In the genomic region with DNA sequence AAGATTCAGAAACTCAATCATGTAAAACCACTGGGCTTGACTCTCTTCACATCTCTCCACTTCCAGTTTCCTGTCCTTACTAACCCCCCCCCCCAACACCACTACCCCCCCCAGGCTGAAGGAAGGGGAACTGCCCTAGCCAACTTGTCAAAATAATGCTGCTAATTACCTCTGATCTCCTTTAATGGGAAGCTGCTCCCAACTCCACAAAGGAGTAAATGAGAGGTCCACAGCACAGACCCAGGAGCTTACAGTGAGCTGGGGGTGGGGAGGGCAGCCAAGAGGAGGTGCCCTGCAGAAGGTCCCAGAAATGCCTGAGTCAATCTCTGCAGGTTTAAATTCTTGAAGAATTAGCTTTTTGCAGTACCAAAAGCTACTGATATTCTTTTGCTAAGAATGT, we compare ENCODE assay signal across 12 mouse cellular contexts. TPM values are rescaled to one million over a fixed set of nuclear protein-coding genes. Genes with fewer than 3 reads are reported as not detected.
DNase-seq lines count a peak whose midpoint lies in the region; ATAC-seq lines count a peak whose summit lies in the region.
"Had no signal": no experiment of that assay in that cellular context is flagged by ENCODE, and none has a peak within 500 bp of the region (broad histone marks: within the 10 kb centered on the region; RNA-seq: fewer than 3 reads in every experiment).

No protein-coding gene starts in this region.

- no peaks in the 10 kb centered on the region for H3K9me3 ChIP-seq in forebrain, embryonic 13.5 days (replicated peaks)
- H3K9me3 ChIP-seq in limb, embryonic 11.5 days (ENCODE audit: control insufficient read depth, low read length): no peaks in the 10 kb centered on the region
- H3K9me3 ChIP-seq in neural tube, embryonic 15.5 days (replicated peaks): no peaks in the 10 kb centered on the region

- peak; percentile 3 for DNase-seq in embryo, embryonic 10 days (ENCODE audit: low spot score)
- DNase-seq in embryo, embryonic 10.5 days (ENCODE audit: low spot score): no peak
- DNase-seq in limb, embryonic 11.5 days (ENCODE audit: low spot score): no peak
- no peak for DNase-seq in urinary bladder, postnatal 25 days (ENCODE audit: low spot score)
- no peak for DNase-seq in spleen, adult 18-20 months
- DNase-seq: embryo, embryonic 11 days; gastrocnemius, postnatal 25 days; heart, postnatal 4 days; lung, postnatal 10 days had no signal

- H3K4me2 ChIP-seq in forebrain, embryonic 13.5 days: peak overlapping the region; percentile 94
- peak overlapping the region; percentile 32 for H3K4me2 ChIP-seq in limb, embryonic 11.5 days (ENCODE audit: low read depth, severe bottlenecking)
- peak overlapping the region; percentile 85 for H3K4me2 ChIP-seq in neural tube, embryonic 15.5 days

- H3K9ac ChIP-seq in forebrain, embryonic 13.5 days: no peak overlapping the region
- H3K9ac ChIP-seq in limb, embryonic 11.5 days (ENCODE audit: low read length): no peak overlapping the region
- H3K9ac ChIP-seq in neural tube, embryonic 15.5 days (replicated peaks): no peak overlapping the region

- no peaks in the 10 kb centered on the region for H3K36me3 ChIP-seq in forebrain, embryonic 13.5 days (ENCODE audit: poor library complexity, severe bottlenecking)
- no peaks in the 10 kb centered on the region for H3K36me3 ChIP-seq in limb, embryonic 11.5 days (ENCODE audit: control insufficient read depth, insufficient read depth, low read length)
- no peaks in the 10 kb centered on the region for H3K36me3 ChIP-seq in neural tube, embryonic 15.5 days

- H3K4me3 ChIP-seq in forebrain, embryonic 13.5 days: no peak overlapping the region
- peak overlapping the region; percentile 3; the same call in 1 of the 2 replicates for H3K4me3 ChIP-seq in limb, embryonic 11.5 days (ENCODE audit: low read depth, low read length)
- peak overlapping the region; percentile 68; the same call in 1 of the 2 replicates for H3K4me3 ChIP-seq in neural tube, embryonic 15.5 days (replicated peaks)

- H3K4me1 ChIP-seq in forebrain, embryonic 13.5 days: peaks cover 62% of the 10 kb centered on the region
- H3K4me1 ChIP-seq in limb, embryonic 11.5 days (ENCODE audit: control insufficient read depth, insufficient read depth, low read length): peaks cover 32% of the 10 kb centered on the region
- H3K4me1 ChIP-seq in neural tube, embryonic 15.5 days: peaks cover 56% of the 10 kb centered on the region

- no peak overlapping the region for H3K27ac ChIP-seq in forebrain, embryonic 13.5 days
- H3K27ac ChIP-seq in limb, embryonic 11.5 days (replicated peaks; ENCODE audit: low read depth, low read length): no peak overlapping the region
- H3K27ac ChIP-seq in neural tube, embryonic 15.5 days (replicated peaks): no peak overlapping the region

- peaks cover 66% of the 10 kb centered on the region for H3K27me3 ChIP-seq in forebrain, embryonic 13.5 days
- peaks cover 20% of the 10 kb centered on the region for H3K27me3 ChIP-seq in limb, embryonic 11.5 days (ENCODE audit: control insufficient read depth, insufficient read depth, low read length)
- 0 out of 2 replicates have a peak, but pooled peaks cover 6% of the 10 kb centered on the region for H3K27me3 ChIP-seq in neural tube, embryonic 15.5 days (replicated peaks)

- no peak for ATAC-seq in forebrain, embryonic 13.5 days
- no peak for ATAC-seq in limb, embryonic 11.5 days (ENCODE audit: insufficient number of reproducible peaks, low FRiP score, low TSS enrichment, low read depth)
- ATAC-seq in neural tube, embryonic 15.5 days (ENCODE audit: low FRiP score): no peak
- ATAC-seq in megakaryocyte progenitor cell, adult 5-6 weeks (replicated peaks; ENCODE audit: poor library complexity): no peak

RNA-seq across cellular contexts. Expression of a gene that starts 2.9 kb away (rescaled TPM):
- 11.3 and 16.0 TPM in 2 replicates for polyA plus RNA-seq in forebrain, embryonic 13.5 days (2015; fragmentation: Nextera tagmentation; extraction: Ambion mirVana)
- polyA plus RNA-seq in limb, embryonic 11.5 days (2014; fragmentation: Nextera tagmentation; extraction: Ambion mirVana): 25.6 and 27.4 TPM in 2 replicates
- polyA plus RNA-seq in neural tube, embryonic 15.5 days (2015; fragmentation: Nextera tagmentation; extraction: Ambion mirVana): 16.9 and 17.5 TPM in 2 replicates
- total RNA-seq in megakaryocyte progenitor cell, adult 5-6 weeks (2015): 8.6 and 11.6 TPM in 2 replicates
- 6.5 TPM in 2 replicates for total RNA-seq in megakaryocyte progenitor cell, adult 5-6 weeks (2017)

Comparison
In these comparisons a context has a peak if more than half of its experiments do, and no peak if none do; other contexts are left out.
1. H3K4me2 ChIP-seq: peak in every context shown above with its lines; median percentile 94 in forebrain, embryonic 13.5 days; 85 in neural tube, embryonic 15.5 days; 32 in limb, embryonic 11.5 days.